Mouse (Mus musculus) liver, embryonic 16.5 days (tissue): ENCODE results near the gene Mto1. TPM values are rescaled to one million over a fixed set of nuclear protein-coding genes. Genes with fewer than 3 reads are reported as not detected.
A peak's percentile ranks its signal among the peaks of the same experiment; 100 is the strongest.

Experiments used
- ATAC-seq: fragments of 200-750 bp; cut with Nextera tagmentation; 2 replicates; pipeline ENCODE4 v1.8.0; 2017; ENCODE audit warnings: low read depth, mild to moderate bottlenecking, moderate number of reproducible peaks, moderate library complexity
- H3K27ac ChIP-seq: fragments of 300-500 bp; sonication (generic); 2 replicates; pipeline ENCODE4 v1.5.1; 2014; ENCODE audit warnings: mild to moderate bottlenecking, low read length
- H3K27me3 ChIP-seq: fragments of 300-500 bp; sonication (generic); 2 replicates; pipeline ENCODE4 v1.6.1; 2014; ENCODE audit warnings: low read depth, low read length, mixed read lengths; ENCODE audit not compliant: control insufficient read depth, insufficient read depth
- H3K36me3 ChIP-seq: fragments of 300-500 bp; sonication (generic); 2 replicates; pipeline ENCODE4 v1.6.1; 2014; ENCODE audit warnings: mild to moderate bottlenecking; ENCODE audit not compliant: control insufficient read depth, insufficient read depth
- H3K4me1 ChIP-seq: fragments of 300-500 bp; sonication (generic); 2 replicates; pipeline ENCODE4 v1.6.1; 2014; ENCODE audit warnings: low read depth, low read length, mixed read lengths; ENCODE audit not compliant: control insufficient read depth
- H3K4me2 ChIP-seq: fragments of 300-500 bp; sonication (generic); 2 replicates; pipeline ENCODE4 v1.6.1; 2014; ENCODE audit warnings: low read depth, low read length, mixed read lengths
- H3K4me3 ChIP-seq: fragments of 300-500 bp; sonication (generic); 2 replicates; pipeline ENCODE4 v1.5.1; 2014; ENCODE audit warnings: low read depth, mild to moderate bottlenecking, low read length
- H3K9ac ChIP-seq: fragments of 300-500 bp; sonication (generic); 2 replicates; pipeline ENCODE4 v1.6.1; 2014; ENCODE audit warnings: low read depth, low read length
- H3K9me3 ChIP-seq: fragments of 300-500 bp; sonication (generic); replicated peaks from 2 replicates; pipeline ENCODE4 v1.6.1; 2016; ENCODE audit warnings: low read length; ENCODE audit not compliant: control insufficient read depth
- WGBS: fragments of 180-500 bp; shearing (Covaris S2); extraction: QIAGEN DNeasy Blood & Tissue Kit; methylation state at CpG from one replicate; pipeline ENCODE4 v1.1.7; 2014; ENCODE audit not compliant: insufficient replicate concordance; 5-methylcytosine and 5-hydroxymethylcytosine counted together
- polyA plus RNA-seq: library from polyadenylated mRNA; unstranded; fragments of >200 nt; fragmentation: Nextera tagmentation; extraction: Ambion mirVana; gene quantifications from 2 replicates; pipeline ENCODE4 v1.2.1, GENCODE M21; 2015

The Mto1 gene
- 16.9 and 17.9 TPM in 2 replicates for polyA plus RNA-seq

DNA sequence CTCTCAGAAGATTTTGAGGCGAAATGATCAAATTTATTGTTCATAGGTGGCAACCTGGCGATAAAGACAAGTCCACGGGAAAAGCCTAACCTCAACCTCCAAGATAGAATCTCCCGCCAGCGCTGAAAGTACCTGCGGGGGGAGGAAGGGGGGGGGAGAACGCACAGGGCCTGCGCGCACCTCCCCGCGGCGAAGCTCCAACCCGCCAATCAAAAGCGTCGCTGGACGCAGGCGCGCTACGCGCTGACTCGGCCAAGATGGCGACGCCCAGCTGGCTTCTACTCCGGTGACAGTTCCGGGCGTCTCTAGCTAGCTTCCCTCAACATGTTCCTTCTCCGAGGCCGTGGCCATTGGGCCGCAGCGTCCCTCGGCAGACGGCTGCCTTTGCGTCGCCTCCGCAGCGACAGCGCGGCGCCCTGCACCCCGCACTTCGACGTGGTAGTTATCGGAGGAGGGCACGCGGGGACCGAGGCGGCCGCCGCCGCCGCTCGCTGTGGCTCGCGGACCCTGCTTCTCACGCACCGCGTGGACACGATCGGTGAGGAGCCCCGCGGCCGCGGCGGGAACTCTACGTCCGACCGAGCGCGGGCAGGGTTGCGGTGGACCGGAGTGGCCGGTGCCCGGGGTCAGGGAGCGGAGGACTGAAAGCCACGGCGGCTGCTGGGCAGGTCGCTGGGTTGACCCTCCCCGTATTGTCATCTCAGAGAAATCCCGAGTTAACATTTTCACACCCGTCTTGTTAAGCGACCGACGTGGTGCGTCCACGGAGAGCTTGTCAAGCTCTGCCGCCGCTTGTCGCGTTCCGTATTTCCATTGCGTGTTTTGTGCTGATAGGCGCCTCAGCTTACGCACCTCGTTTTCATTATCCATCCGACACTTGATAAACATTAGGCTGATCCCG, at the start of gene Mto1, which contains the start of gene Gm17324:
TSS of gene Mto1 (plus strand) at position 236 of the 901 bp plus-strand sequence.
TSS of gene Gm17324 (minus strand) at position 814 of the 901 bp plus-strand sequence.
- Histone ChIP-seq H3K4me1 (peaks cover 17% of the 10 kb centered on the region), H3K9ac (peak within 1 kb of the TSS; percentile 95), H3K4me3 (peak within 1 kb of the TSS; percentile 96), H3K36me3 (peaks cover 16% of the 10 kb centered on the region), H3K9me3 (no peaks in the 10 kb centered on the region), H3K27me3 (peaks cover 19% of the 10 kb centered on the region), H3K27ac (peak within 1 kb of the TSS; percentile 92), H3K4me2 (peak within 1 kb of the TSS; percentile 88)
- under 1% methylated on average over 90 of the region's 96 CpGs for WGBS
- peak; percentile 95 for ATAC-seq

- Histone ChIP-seq H3K27me3 (peaks cover 25% of the 10 kb centered on the region), H3K9ac (no peak overlapping the region), H3K36me3 (no peaks in the 10 kb centered on the region), H3K4me2 (no peak overlapping the region), H3K4me3 (no peak overlapping the region), H3K9me3 (no peaks in the 10 kb centered on the region), H3K4me1 (peaks cover 4% of the 10 kb centered on the region), H3K27ac (no peak overlapping the region)
- WGBS: 58% methylated on average over 5 of the region's 5 CpGs
- no peak for ATAC-seq
Observed at GRCm38 (mm10) chr9:78400570-78400969, 47.4 kb upstream of the Mto1 start.

DNA sequence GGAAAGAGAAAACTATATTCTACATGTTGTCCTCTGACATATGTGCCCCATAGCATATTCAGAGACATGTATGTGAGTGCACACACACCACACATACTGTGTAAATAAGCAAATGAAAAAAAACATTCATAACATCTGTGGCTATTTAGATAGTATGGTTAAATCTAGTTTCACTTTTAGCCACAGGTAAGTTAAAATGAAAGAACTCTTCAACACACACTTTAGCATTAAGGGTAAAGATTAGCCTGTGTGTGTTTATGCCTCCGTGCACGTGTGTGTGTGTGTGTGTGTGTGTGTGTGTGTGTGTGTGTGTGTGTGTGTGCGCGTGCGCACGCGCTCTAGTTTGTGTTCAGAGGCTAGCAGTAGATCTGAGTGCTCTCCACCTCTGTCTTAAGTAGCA, 46.4 kb upstream of the Mto1 start:
- no peak overlapping the region for H3K9ac ChIP-seq
- no peak overlapping the region for H3K27ac ChIP-seq
- H3K9me3 ChIP-seq: no peaks in the 10 kb centered on the region
- ATAC-seq: no peak
- H3K4me2 ChIP-seq: no peak overlapping the region
- no peaks in the 10 kb centered on the region for H3K4me1 ChIP-seq
- H3K27me3 ChIP-seq: peaks cover 14% of the 10 kb centered on the region
- H3K36me3 ChIP-seq: no peaks in the 10 kb centered on the region
- WGBS: 86% methylated on average over 7 of the region's 7 CpGs
- H3K4me3 ChIP-seq: no peak overlapping the region

- no peaks in the 10 kb centered on the region for H3K36me3 ChIP-seq
- H3K9me3 ChIP-seq: no peaks in the 10 kb centered on the region
- H3K4me1 ChIP-seq: no peaks in the 10 kb centered on the region; the same call in none of the 2 replicates
- 0 out of 2 replicates have a peak, but pooled peaks have one; percentile 35 for ATAC-seq
- no peak overlapping the region for H3K27ac ChIP-seq
- no peaks in the 10 kb centered on the region for H3K27me3 ChIP-seq
- WGBS: 9% methylated on average over 22 of the region's 27 CpGs
- peak overlapping the region; percentile 29; the same call in 1 of the 2 replicates for H3K9ac ChIP-seq
- peak overlapping the region; percentile 40 for H3K4me3 ChIP-seq
- H3K4me2 ChIP-seq: peak overlapping the region; percentile 54
Observed at GRCm38 (mm10) chr9:78427362-78427781, 20.6 kb upstream of the Mto1 start.

GRCm38 (mm10) chr9:78428185-78428584, 19.8 kb upstream of the Mto1 start:
- 20% methylated on average over 6 of the region's 6 CpGs for WGBS
- peak; percentile 30; the same call in 1 of the 2 replicates for ATAC-seq
- H3K4me2 ChIP-seq: peak overlapping the region; percentile 54
- H3K27ac ChIP-seq: 0 out of 2 replicates have a peak overlapping the region, but pooled peaks have one; percentile 3
- no peaks in the 10 kb centered on the region for H3K36me3 ChIP-seq
- H3K4me3 ChIP-seq: 0 out of 2 replicates have a peak overlapping the region, but pooled peaks have one; percentile 40
- no peaks in the 10 kb centered on the region for H3K27me3 ChIP-seq
- H3K4me1 ChIP-seq: no peaks in the 10 kb centered on the region; the same call in none of the 2 replicates
- no peak overlapping the region; the same call in 1 of the 2 replicates for H3K9ac ChIP-seq
- H3K9me3 ChIP-seq: no peaks in the 10 kb centered on the region

DNA sequence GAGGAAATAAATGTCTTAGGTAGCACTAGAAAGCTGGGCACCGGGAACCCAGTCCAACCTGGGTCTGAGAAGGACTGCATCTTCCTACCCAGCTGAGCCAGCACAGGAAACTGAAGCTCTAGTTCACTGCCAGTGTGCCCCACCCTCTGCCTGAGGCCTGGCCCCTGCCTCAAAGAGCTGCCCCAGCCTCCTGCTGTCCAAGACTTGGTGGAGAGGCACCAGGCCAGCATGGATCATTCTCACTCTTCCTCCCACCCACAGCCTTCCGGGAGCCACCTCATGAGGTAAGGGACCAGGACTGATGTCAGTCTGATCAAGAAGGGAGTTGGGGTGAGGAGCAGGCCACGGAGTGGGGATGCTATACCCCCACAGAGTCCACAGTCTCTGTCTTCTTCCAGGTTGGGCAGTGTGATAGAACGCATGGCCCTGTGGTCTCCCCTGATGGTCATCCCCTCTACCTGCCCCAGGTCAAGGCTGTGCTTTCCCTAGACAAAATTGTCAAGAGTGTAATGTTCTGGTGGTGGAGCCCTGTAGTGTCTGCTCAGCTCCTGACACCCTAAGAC, 19.1 kb upstream of the Mto1 start:
- Histone ChIP-seq H3K4me1 (no peaks in the 10 kb centered on the region; the same call in none of the 2 replicates), H3K9me3 (no peaks in the 10 kb centered on the region), H3K27me3 (no peaks in the 10 kb centered on the region), H3K27ac (no peak overlapping the region), H3K36me3 (no peaks in the 10 kb centered on the region), H3K4me2 (no peak overlapping the region), H3K4me3 (no peak overlapping the region), H3K9ac (no peak overlapping the region)
- 61% methylated on average over 4 of the region's 4 CpGs for WGBS
- ATAC-seq: no peak

GRCm38 (mm10) chr9:78429551-78429950, 18.5 kb upstream of the Mto1 start:
- ATAC-seq: no peak
- 62% methylated on average over 2 of the region's 2 CpGs for WGBS
- H3K27ac ChIP-seq: no peak overlapping the region

DNA sequence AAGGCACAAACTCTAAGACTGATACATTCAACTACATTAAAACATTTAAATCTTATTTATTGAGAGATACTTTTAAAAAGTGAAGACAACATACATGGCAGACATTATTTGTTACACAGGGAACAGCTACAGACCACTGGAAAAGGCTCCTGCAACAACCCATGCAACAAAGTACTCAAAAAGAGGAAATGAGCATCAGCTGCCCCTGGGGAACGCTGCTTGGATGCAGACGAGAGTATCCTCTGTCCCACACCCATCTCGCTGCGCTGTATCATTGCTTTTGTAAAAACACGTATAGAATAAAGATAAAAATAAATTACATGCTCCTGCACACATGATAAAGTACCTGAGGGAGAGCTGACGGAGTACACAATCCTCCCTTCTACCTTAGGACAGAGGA, 17.5 kb upstream of the Mto1 start:
- no peak for ATAC-seq
- Histone ChIP-seq H3K27me3 (no peaks in the 10 kb centered on the region), H3K4me3 (no peak overlapping the region), H3K9me3 (no peaks in the 10 kb centered on the region), H3K36me3 (no peaks in the 10 kb centered on the region), H3K9ac (no peak overlapping the region), H3K4me1 (no peaks in the 10 kb centered on the region; the same call in none of the 2 replicates), H3K27ac (no peak overlapping the region), H3K4me2 (no peak overlapping the region)
- WGBS: 41% methylated on average over 6 of the region's 6 CpGs

More at GRCm38 (mm10) chr9:78429551-78429950, 18.5 kb upstream of the Mto1 start:
- H3K9ac ChIP-seq: no peak overlapping the region
- no peak overlapping the region for H3K4me2 ChIP-seq
- no peaks in the 10 kb centered on the region for H3K9me3 ChIP-seq
- H3K4me3 ChIP-seq: no peak overlapping the region
- H3K36me3 ChIP-seq: no peaks in the 10 kb centered on the region
- no peaks in the 10 kb centered on the region; the same call in none of the 2 replicates for H3K4me1 ChIP-seq
- H3K27me3 ChIP-seq: no peaks in the 10 kb centered on the region
